Mouse (Mus musculus) telencephalon, adult 2 months (tissue): ENCODE results near the gene Serac1.
A peak's percentile ranks its signal among the peaks of the same experiment; 100 is the strongest.
"Not testable (repeated sequence)": the region's sequence is repeated elsewhere in the genome, so short reads cannot be mapped to it uniquely, and the experiment has no call there.

ENCODE experiments used
- DNase-seq: peaks from one replicate; pipeline ENCODE4 v3.0.0-alpha.2; 2011; ENCODE audit warnings: low read depth, low spot score

Serac1 gene

GRCm38 (mm10) chr17:6066021-6066420, 13.5 kb downstream of the Serac1 start:
- DNase-seq: no peak

- DNase-seq: no peak
These were observed 16.0 kb downstream of the Serac1 start for GRCm38 (mm10) chr17:6063532-6063931.

- DNase-seq: no peak
These were observed 16.7 kb downstream of the Serac1 start for GRCm38 (mm10) chr17:6062793-6063192.

- DNase-seq: peak; percentile 62
These were observed 24.6 kb downstream of the Serac1 start for GRCm38 (mm10) chr17:6054934-6055355.

- DNase-seq: no peak
These were observed 26.7 kb downstream of the Serac1 start for GRCm38 (mm10) chr17:6052801-6053200.

- DNase-seq: no peak
These were observed 42.0 kb downstream of the Serac1 start for GRCm38 (mm10) chr17:6037507-6037906.

GRCm38 (mm10) chr17:6036872-6037271, 42.7 kb downstream of the Serac1 start:
- DNase-seq: no peak

- DNase-seq: no peak
These were observed 43.1 kb downstream of the Serac1 start for GRCm38 (mm10) chr17:6036458-6036857.

- no peak for DNase-seq
These were observed 43.9 kb downstream of the Serac1 start for GRCm38 (mm10) chr17:6035661-6036060.

GRCm38 (mm10) chr17:6025831-6026230, 53.7 kb downstream of the Serac1 start:
- no peak for DNase-seq

- not testable (repeated sequence) for DNase-seq
These were observed 58.2 kb downstream of the Serac1 start for GRCm38 (mm10) chr17:6021374-6021789.

- DNase-seq: no peak
These were observed 58.9 kb downstream of the Serac1 start for GRCm38 (mm10) chr17:6020636-6021035.

- DNase-seq: no peak
These were observed 59.8 kb downstream of the Serac1 start for GRCm38 (mm10) chr17:6019776-6020175.

GRCm38 (mm10) chr17:6018348-6018747, 61.2 kb downstream of the Serac1 start:
- DNase-seq: no peak

- DNase-seq: no peak
These were observed 62.3 kb downstream of the Serac1 start for GRCm38 (mm10) chr17:6017268-6017667.

- DNase-seq: no peak
These were observed 63.2 kb downstream of the Serac1 start for GRCm38 (mm10) chr17:6016213-6016780.

GRCm38 (mm10) chr17:6014985-6015384, 64.6 kb downstream of the Serac1 start:
- DNase-seq: no peak

GRCm38 (mm10) chr17:6013079-6013478, 66.5 kb downstream of the Serac1 start:
- DNase-seq: no peak

GRCm38 (mm10) chr17:6009606-6010005, 69.9 kb downstream of the Serac1 start:
- DNase-seq: no peak

GRCm38 (mm10) chr17:6008590-6008989, 71.0 kb downstream of the Serac1 start:
- no peak for DNase-seq

GRCm38 (mm10) chr17:6007902-6008301, 71.6 kb downstream of the Serac1 start:
- no peak for DNase-seq

GRCm38 (mm10) chr17:6007101-6007780, 72.3 kb downstream of the Serac1 start:
- no peak for DNase-seq
